Comparison of ENCODE assay signal across 8 mouse cellular contexts in genomic region chr12:99406697-99407317, GRCm38 (mm10).
DNase-seq lines count a peak whose midpoint lies in the region; ATAC-seq and TF ChIP-seq lines count a peak whose summit lies in the region.

No protein-coding gene starts in this region.

- no peak for ATAC-seq in kidney, embryonic 14.5 days (ENCODE audit: low FRiP score, low TSS enrichment)
- ATAC-seq in forebrain, embryonic 16.5 days = no peak
- peak; percentile 29 for ATAC-seq in megakaryocyte progenitor cell, adult 5-6 weeks (replicated peaks; ENCODE audit: poor library complexity)

- H3K4me1 ChIP-seq in kidney, embryonic 14.5 days (ENCODE audit: control insufficient read depth, insufficient read depth, low read length) = no peaks in the 10 kb centered on the region
- peaks cover 4 to 13% of the 10 kb centered on the region in 2 experiments; a peak in 3 of 4 replicates for H3K4me1 ChIP-seq in MEL (ENCODE audit: control insufficient read depth in 1 of 2, insufficient read depth in 2 of 2, low read length in 2 of 2)
- peaks cover 21% of the 10 kb centered on the region for H3K4me1 ChIP-seq in forebrain, embryonic 16.5 days (replicated peaks; ENCODE audit: control insufficient read depth, insufficient read depth, low read length)

- DNase-seq in kidney, adult 9 months = no peak
- DNase-seq in MEL (ENCODE audit: low read depth, low spot score) = peak; percentile 80
- DNase-seq in cerebellum, postnatal 25 days = no peak
- no peak for DNase-seq in left cerebral cortex, postnatal 36 days (ENCODE audit: low spot score in 2 of 2)
- no peak for DNase-seq in kidney, adult 11 months

- H3K9ac ChIP-seq in kidney, embryonic 14.5 days (ENCODE audit: low read depth, low read length) = no peak overlapping the region
- H3K9ac ChIP-seq in MEL (ENCODE audit: control insufficient read depth, low read depth, low read length, poor library complexity, severe bottlenecking) = peak overlapping the region; percentile 61
- H3K9ac ChIP-seq in forebrain, embryonic 16.5 days (replicated peaks; ENCODE audit: low read depth, low read length) = no peak overlapping the region

- H3K27ac ChIP-seq in kidney, embryonic 14.5 days (ENCODE audit: low read depth, low read length) = no peak overlapping the region
- H3K27ac ChIP-seq in MEL (ENCODE audit: control insufficient read depth, low read depth, low read length) = peak overlapping the region; percentile 77
- H3K27ac ChIP-seq in forebrain, embryonic 16.5 days (ENCODE audit: low read length) = peak overlapping the region; percentile 59

- TF ChIP-seq EP300 in MEL (IDR thresholded peaks at IDR 0.05; ENCODE audit: low read depth in 1 of 2, low read length in 2 of 2) = peak; percentile 73 to 77

- intact Hi-C loops in left cerebral cortex, postnatal 36 days (cut with DNase I) = no loop called here

- no peaks in the 10 kb centered on the region for H3K36me3 ChIP-seq in kidney, embryonic 14.5 days (ENCODE audit: control insufficient read depth, insufficient read depth, low read length)
- peaks cover 0 to 16% of the 10 kb centered on the region in 2 experiments; a peak in 2 of 4 replicates for H3K36me3 ChIP-seq in MEL (ENCODE audit: control insufficient read depth in 1 of 2, insufficient read depth in 2 of 2, low read length in 2 of 2)
- H3K36me3 ChIP-seq in forebrain, embryonic 16.5 days (ENCODE audit: control insufficient read depth, insufficient read depth) = no peaks in the 10 kb centered on the region

- peaks cover 10% of the 10 kb centered on the region; the same call in 1 of the 2 replicates for H3K9me3 ChIP-seq in kidney, embryonic 14.5 days (ENCODE audit: control insufficient read depth, low read length)
- H3K9me3 ChIP-seq in MEL (replicated peaks; ENCODE audit: insufficient read depth, low read length) = no peaks in the 10 kb centered on the region
- 0 out of 2 replicates have a peak, but pooled peaks cover 2% of the 10 kb centered on the region for H3K9me3 ChIP-seq in forebrain, embryonic 16.5 days (ENCODE audit: control insufficient read depth, low read length)

- WGBS in kidney, embryonic 14.5 days = 63% methylated on average over 15 of the region's 15 CpGs
- WGBS in forebrain, embryonic 16.5 days = 38% methylated on average over 15 of the region's 15 CpGs

- TF ChIP-seq CTCF in MEL (IDR thresholded peaks at IDR 0.05 in 2 of 3, conservative IDR thresholded peaks at IDR 0.05 in 1 of 3; ENCODE audit: control insufficient read depth in 1 of 3, insufficient read depth in 1 of 3, low read depth in 2 of 3, low read length in 3 of 3, poor library complexity in 1 of 3, severe bottlenecking in 1 of 3) = no peak

- no peak for TF ChIP-seq RAD21 in MEL (IDR thresholded peaks at IDR 0.05; ENCODE audit: low read depth, low read length)

- TF ChIP-seq POLR2A in MEL (IDR thresholded peaks at IDR 0.05; ENCODE audit: control insufficient read depth in 1 of 2, insufficient read depth in 1 of 2, low read depth in 1 of 2, low read length in 2 of 2, poor library complexity in 1 of 2) = peak in 1 of 2 experiments; percentile 37; a peak in 1 of 4 replicates

- no peak overlapping the region for H3K4me3 ChIP-seq in kidney, embryonic 14.5 days (ENCODE audit: low read length)
- peak overlapping the region; percentile 76 to 81 for H3K4me3 ChIP-seq in MEL (ENCODE audit: control insufficient read depth in 1 of 2, insufficient read depth in 1 of 2, low read depth in 2 of 2, low read length in 2 of 2)
- no peak overlapping the region for H3K4me3 ChIP-seq in forebrain, embryonic 16.5 days (replicated peaks; ENCODE audit: low read length)

- no peaks in the 10 kb centered on the region for H3K27me3 ChIP-seq in kidney, embryonic 14.5 days (ENCODE audit: control insufficient read depth, insufficient read depth, low read length)
- no peaks in the 10 kb centered on the region for H3K27me3 ChIP-seq in MEL (ENCODE audit: control insufficient read depth in 1 of 2, insufficient read depth in 2 of 2, low read length in 2 of 2)
- no peaks in the 10 kb centered on the region for H3K27me3 ChIP-seq in forebrain, embryonic 16.5 days (replicated peaks; ENCODE audit: control insufficient read depth, insufficient read depth, low read length)

- H3K79me2 ChIP-seq in MEL (ENCODE audit: control insufficient read depth, insufficient read depth, low read length, poor library complexity) = no peaks in the 10 kb centered on the region; the same call in 1 of the 2 replicates

- peak overlapping the region; percentile 21 for H3K4me2 ChIP-seq in kidney, embryonic 14.5 days (replicated peaks; ENCODE audit: low read depth, low read length)
- H3K4me2 ChIP-seq in forebrain, embryonic 16.5 days (ENCODE audit: low read length) = peak overlapping the region; percentile 1; the same call in 1 of the 2 replicates

TF ChIP-seq in MEL, 35 proteins besides CTCF, POLR2A, EP300 and RAD21:
- no peak for TF ChIP-seq GABPA (IDR thresholded peaks at IDR 0.05; ENCODE audit: low read depth, low read length)
- peak; percentile 19; the same call in 1 of the 2 replicates for TF ChIP-seq NELFE (IDR thresholded peaks at IDR 0.05; ENCODE audit: low read depth, low read length)
- 0 out of 2 replicates have a peak, but pooled peaks have one; percentile 23 for TF ChIP-seq MYC (IDR thresholded peaks at IDR 0.05; ENCODE audit: low read depth, low read length)
- TF ChIP-seq BHLHE40 (IDR thresholded peaks at IDR 0.05; ENCODE audit: borderline replicate concordance, low read depth, low read length) = peak; percentile 88
- peak; percentile 85 for TF ChIP-seq MXI1 (IDR thresholded peaks at IDR 0.05; ENCODE audit: low read depth, low read length)
- peak; percentile 25; the same call in 1 of the 2 replicates for TF ChIP-seq MAX (IDR thresholded peaks at IDR 0.05; ENCODE audit: low read length)
- TF ChIP-seq TCF12 (IDR thresholded peaks at IDR 0.05; ENCODE audit: low read depth, low read length) = peak; percentile 43; the same call in 1 of the 2 replicates
- TF ChIP-seq SMC3 (IDR thresholded peaks at IDR 0.05; ENCODE audit: low read depth, low read length) = no peak
- TF ChIP-seq MYB (IDR thresholded peaks at IDR 0.05; ENCODE audit: low read depth, low read length) = 0 out of 2 replicates have a peak, but pooled peaks have one; percentile 23
- peak; percentile 81 for TF ChIP-seq GATA1 (IDR thresholded peaks at IDR 0.05; ENCODE audit: low read depth, low read length)
- TF ChIP-seq SIN3A (IDR thresholded peaks at IDR 0.05; ENCODE audit: low read length) = peak; percentile 79
- peak; percentile 61; the same call in 1 of the 2 replicates for TF ChIP-seq RCOR1 (IDR thresholded peaks at IDR 0.05; ENCODE audit: low read depth, low read length)
- peak; percentile 50; the same call in 1 of the 2 replicates for TF ChIP-seq ETS1 (IDR thresholded peaks at IDR 0.05; ENCODE audit: low read depth, low read length)
- no peak for TF ChIP-seq CHD1 (IDR thresholded peaks at IDR 0.05; ENCODE audit: low read depth, low read length)
- peak; percentile 56 for TF ChIP-seq TAL1 (IDR thresholded peaks at IDR 0.05; ENCODE audit: low read length)
- peak; percentile 61; the same call in 1 of the 2 replicates for TF ChIP-seq TBP (IDR thresholded peaks at IDR 0.05; ENCODE audit: low read depth, low read length)
- TF ChIP-seq POLR2AphosphoS5 (IDR thresholded peaks at IDR 0.05; ENCODE audit: borderline replicate concordance, low read depth, low read length) = no peak

Comparison
In these comparisons a context has a peak if more than half of its experiments do, and no peak if none do; other contexts are left out.
1. H3K4me3 ChIP-seq: peak in MEL (2 of 2); none in kidney, embryonic 14.5 days (single experiment) and forebrain, embryonic 16.5 days (single experiment).